Mouse (Mus musculus): ENCODE measurements around the gene Dlx5. TPM values are rescaled to one million over a fixed set of nuclear protein-coding genes. Genes with fewer than 3 reads are reported as not detected.

Gene Dlx5
- total and polyA plus RNA-seq, 3 experiments, result not detected

GRCm38 (mm10) chr6:6873476-6874072 lies 8.3 kb downstream of the Dlx5 start:
- no peak for DNase-seq (ENCODE audit: extremely low read depth)
- Histone ChIP-seq H3K4me2 (ENCODE audit: insufficient read depth, low read depth, poor library complexity, severe bottlenecking) (no peak overlapping the region), H3K4me3 (replicated peaks in 1 of 3; ENCODE audit: low read depth in 2 of 3, low read length in 2 of 3, poor library complexity in 1 of 3) (no peak overlapping the region), H3K79me2 (replicated peaks; ENCODE audit: control insufficient read depth, extremely low read depth, insufficient read depth, poor library complexity, severe bottlenecking) (no peaks in the 10 kb centered on the region), H3K9ac (ENCODE audit: insufficient read depth, low read depth) (no peak overlapping the region), H3K27me3 (replicated peaks) (no peaks in the 10 kb centered on the region), H3K9me3 (replicated peaks; ENCODE audit: low read length) (no peaks in the 10 kb centered on the region), H3K4me1 (ENCODE audit: control insufficient read depth in 1 of 2, insufficient read depth in 2 of 2) (no peaks in the 10 kb centered on the region), H3K36me3 (replicated peaks in 1 of 2; ENCODE audit: control insufficient read depth in 1 of 2, insufficient read depth in 1 of 2, low read length in 1 of 2) (no peaks in the 10 kb centered on the region), H3K27ac (ENCODE audit: insufficient read depth, low read depth) (no peak overlapping the region)
- TF ChIP-seq IRF4 (IDR thresholded peaks at IDR 0.05; ENCODE audit: low read depth, low read length), result no peak
- TF ChIP-seq POLR2A (IDR thresholded peaks at IDR 0.05; ENCODE audit: low read depth, low read length), result no peak
- no peak for TF ChIP-seq E2F4 (IDR thresholded peaks at IDR 0.05; ENCODE audit: insufficient replicate concordance, low read depth, low read length)
- no peak for TF ChIP-seq KAT2A (IDR thresholded peaks at IDR 0.05; ENCODE audit: insufficient replicate concordance, low read length)
- no peak for TF ChIP-seq USF2 (conservative IDR thresholded peaks at IDR 0.05; ENCODE audit: low read depth, low read length)
- TF ChIP-seq JUND (conservative IDR thresholded peaks at IDR 0.05; ENCODE audit: low read depth, low read length), result no peak
- TF ChIP-seq NRF1 (IDR thresholded peaks at IDR 0.05; ENCODE audit: low read depth, low read length), result no peak
- TF ChIP-seq POLR2AphosphoS2 (IDR thresholded peaks at IDR 0.05; ENCODE audit: low read depth, low read length), result no peak
- TF ChIP-seq RAD21 (IDR thresholded peaks at IDR 0.05; ENCODE audit: low read depth, low read length), result no peak
- no peak for TF ChIP-seq SIN3A (IDR thresholded peaks at IDR 0.05; ENCODE audit: low read length)
- no peak for TF ChIP-seq UBTF (IDR thresholded peaks at IDR 0.05; ENCODE audit: low read depth, low read length)
- no peak for TF ChIP-seq TBP (conservative IDR thresholded peaks at IDR 0.05; ENCODE audit: low read depth, low read length)
- TF ChIP-seq SMC3 (IDR thresholded peaks at IDR 0.05; ENCODE audit: low read depth, low read length), result no peak
- no peak for TF ChIP-seq CHD2 (IDR thresholded peaks at IDR 0.05; ENCODE audit: low read length)
- TF ChIP-seq ZMIZ1 (IDR thresholded peaks at IDR 0.05; ENCODE audit: low read depth, low read length), result no peak
- TF ChIP-seq CTCF (conservative IDR thresholded peaks at IDR 0.05 in 1 of 2, IDR thresholded peaks at IDR 0.05 in 1 of 2; ENCODE audit: low read depth in 2 of 2, low read length in 2 of 2), result no peak
- TF ChIP-seq EP300 (IDR thresholded peaks at IDR 0.05; ENCODE audit: low read length), result no peak
- no peak for TF ChIP-seq MAFK (IDR thresholded peaks at IDR 0.05; ENCODE audit: insufficient replicate concordance, low read length)
- in situ Hi-C loops (cut with MboI; ENCODE audit: low pct_ligation_motif_present, low pct_unique_long_range_greater_than_20kb, low sequenced_read_pairs), result no loop called here
- dilution Hi-C loops (cut with MboI; ENCODE audit: extremely low pct_ligation_motif_present, extremely low pct_unique_long_range_greater_than_20kb, low sequenced_read_pairs), result no loop called here

GRCm38 (mm10) chr6:6872873-6873272 lies 9.0 kb downstream of the Dlx5 start:
- Histone ChIP-seq H3K36me3 (replicated peaks in 1 of 2; ENCODE audit: control insufficient read depth in 1 of 2, insufficient read depth in 1 of 2, low read length in 1 of 2) (no peaks in the 10 kb centered on the region), H3K27me3 (replicated peaks) (no peaks in the 10 kb centered on the region), H3K4me3 (replicated peaks in 1 of 3; ENCODE audit: low read depth in 2 of 3, low read length in 2 of 3, poor library complexity in 1 of 3) (no peak overlapping the region), H3K4me2 (ENCODE audit: insufficient read depth, low read depth, poor library complexity, severe bottlenecking) (no peak overlapping the region), H3K79me2 (replicated peaks; ENCODE audit: control insufficient read depth, extremely low read depth, insufficient read depth, poor library complexity, severe bottlenecking) (no peaks in the 10 kb centered on the region), H3K4me1 (ENCODE audit: control insufficient read depth in 1 of 2, insufficient read depth in 2 of 2) (no peaks in the 10 kb centered on the region), H3K9me3 (replicated peaks; ENCODE audit: low read length) (no peaks in the 10 kb centered on the region), H3K27ac (ENCODE audit: insufficient read depth, low read depth) (no peak overlapping the region), H3K9ac (ENCODE audit: insufficient read depth, low read depth) (no peak overlapping the region)
- DNase-seq (ENCODE audit: extremely low read depth), result no peak
- no peak for TF ChIP-seq KAT2A (IDR thresholded peaks at IDR 0.05; ENCODE audit: insufficient replicate concordance, low read length)
- TF ChIP-seq PAX5 (IDR thresholded peaks at IDR 0.05; ENCODE audit: low read length), result no peak
- TF ChIP-seq ZKSCAN1 (IDR thresholded peaks at IDR 0.05; ENCODE audit: borderline replicate concordance, low read depth, low read length), result no peak
- TF ChIP-seq RAD21 (IDR thresholded peaks at IDR 0.05; ENCODE audit: low read depth, low read length), result no peak
- no peak for TF ChIP-seq MXI1 (IDR thresholded peaks at IDR 0.05; ENCODE audit: low read depth, low read length)
- no peak for TF ChIP-seq RCOR1 (conservative IDR thresholded peaks at IDR 0.05; ENCODE audit: low read depth, low read length)
- no peak for TF ChIP-seq MAFK (IDR thresholded peaks at IDR 0.05; ENCODE audit: insufficient replicate concordance, low read length)
- no peak for TF ChIP-seq MYC (IDR thresholded peaks at IDR 0.05; ENCODE audit: low read depth, low read length)
- no peak for TF ChIP-seq ELF1 (IDR thresholded peaks at IDR 0.05; ENCODE audit: low read depth, low read length)
- no peak for TF ChIP-seq TBP (conservative IDR thresholded peaks at IDR 0.05; ENCODE audit: low read depth, low read length)
- no peak for TF ChIP-seq NRF1 (IDR thresholded peaks at IDR 0.05; ENCODE audit: low read depth, low read length)
- TF ChIP-seq ZNF384 (IDR thresholded peaks at IDR 0.05; ENCODE audit: low read depth, low read length), result no peak
- TF ChIP-seq ETS1 (conservative IDR thresholded peaks at IDR 0.05; ENCODE audit: low read depth, low read length), result no peak
- no peak for TF ChIP-seq E2F4 (IDR thresholded peaks at IDR 0.05; ENCODE audit: insufficient replicate concordance, low read depth, low read length)
- TF ChIP-seq SMC3 (IDR thresholded peaks at IDR 0.05; ENCODE audit: low read depth, low read length), result no peak
- TF ChIP-seq BHLHE40 (IDR thresholded peaks at IDR 0.05; ENCODE audit: low read depth, low read length), result no peak
- TF ChIP-seq ZC3H11A (IDR thresholded peaks at IDR 0.05; ENCODE audit: low read depth, low read length), result no peak
- dilution Hi-C loops (cut with MboI; ENCODE audit: extremely low pct_ligation_motif_present, extremely low pct_unique_long_range_greater_than_20kb, low sequenced_read_pairs), result no loop called here
- in situ Hi-C loops (cut with MboI; ENCODE audit: low pct_ligation_motif_present, low pct_unique_long_range_greater_than_20kb, low sequenced_read_pairs), result no loop called here

Measured in CH12.LX (cell line).